Mouse (Mus musculus) liver, postnatal 0 days (tissue): ENCODE results near the gene Pcdh15.

Experiments used
- CTCF ChIP-seq: sonication (generic); IDR thresholded peaks from 2 replicates; pipeline ENCODE4 v1.5.1; 2016; ENCODE audit warnings: antibody characterized with exemption, low read depth
- EP300 ChIP-seq: IDR thresholded peaks from 2 replicates; pipeline ENCODE4 v1.6.1; 2016; ENCODE audit warnings: antibody characterized with exemption, low read depth, mild to moderate bottlenecking

DNA sequence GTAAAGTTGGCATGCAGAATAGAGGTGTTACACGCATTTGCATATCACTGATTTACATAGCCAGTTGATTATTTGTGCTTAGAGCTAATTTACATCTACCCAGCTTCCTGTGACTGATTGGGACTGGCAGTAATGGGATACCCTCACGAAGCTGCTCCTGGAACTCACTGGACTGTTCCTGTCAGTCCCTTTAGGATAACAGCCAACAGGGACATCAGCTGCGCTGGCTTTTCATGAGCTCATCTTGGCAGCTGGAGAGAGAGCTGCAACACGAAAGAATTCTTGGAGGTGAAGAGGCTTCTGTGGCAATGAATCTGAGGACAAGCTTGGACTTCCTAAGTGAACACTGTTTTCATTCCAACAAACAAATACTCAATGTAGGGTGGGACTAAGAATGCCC lies 683.8 kb downstream of the Pcdh15 start:
- no peak for TF ChIP-seq CTCF
- no peak for TF ChIP-seq EP300
